Mouse (Mus musculus) midbrain, embryonic 11.5 days (tissue): ENCODE data around the gene Ccdc84. TPM values are rescaled to one million over a fixed set of nuclear protein-coding genes. Genes with fewer than 3 reads are reported as not detected.
"Not testable (repeated sequence)": the region's sequence is repeated elsewhere in the genome, so short reads cannot be mapped to it uniquely, and the experiment has no call there.

Source experiments
- ATAC-seq: fragments of 200-750 bp; cut with Nextera tagmentation; 2 replicates; pipeline ENCODE4 v1.8.0; 2017; ENCODE audit warnings: moderate TSS enrichment, moderate library complexity; ENCODE audit not compliant: low FRiP score
- DNase-seq: peaks from one replicate; pipeline ENCODE4 v3.0.0; 2015; ENCODE audit warnings: low spot score; ENCODE audit errors: missing footprints
- H3K27ac ChIP-seq: fragments of 300-500 bp; sonication (generic); 2 replicates; pipeline ENCODE4 v1.5.1; 2014; ENCODE audit warnings: low read depth, low read length
- H3K27me3 ChIP-seq: fragments of 300-500 bp; sonication (generic); 2 replicates; pipeline ENCODE4 v1.6.1; 2014; ENCODE audit warnings: mild to moderate bottlenecking, low read length, moderate library complexity, mixed read lengths; ENCODE audit not compliant: control insufficient read depth, insufficient read depth
- H3K36me3 ChIP-seq: fragments of 300-500 bp; sonication (generic); 2 replicates; pipeline ENCODE4 v1.6.1; 2014; ENCODE audit warnings: mild to moderate bottlenecking, low read length, moderate library complexity, mixed read lengths; ENCODE audit not compliant: control insufficient read depth, insufficient read depth
- H3K4me1 ChIP-seq: fragments of 300-500 bp; sonication (generic); 2 replicates; pipeline ENCODE4 v1.6.1; 2014; ENCODE audit warnings: low read length; ENCODE audit not compliant: control insufficient read depth, insufficient read depth
- H3K4me2 ChIP-seq: fragments of 300-500 bp; sonication (generic); 2 replicates; pipeline ENCODE4 v1.6.1; 2014; ENCODE audit warnings: mild to moderate bottlenecking, moderate library complexity
- H3K4me3 ChIP-seq: fragments of 300-500 bp; sonication (generic); 2 replicates; pipeline ENCODE4 v1.5.1; 2014; ENCODE audit warnings: low read depth, low read length
- H3K9ac ChIP-seq: fragments of 300-500 bp; sonication (generic); 2 replicates; pipeline ENCODE4 v1.6.1; 2014; ENCODE audit warnings: low read length
- H3K9me3 ChIP-seq: fragments of 300-500 bp; sonication (generic); 2 replicates; pipeline ENCODE4 v1.6.1; 2016; ENCODE audit warnings: low read length; ENCODE audit not compliant: control insufficient read depth
- WGBS: fragments of 180-500 bp; shearing (Covaris S2); extraction: QIAGEN DNeasy Blood & Tissue Kit; methylation state at CpG from one replicate; pipeline ENCODE4 v1.1.7; 2014; 5-methylcytosine and 5-hydroxymethylcytosine counted together
- polyA plus RNA-seq: library from polyadenylated mRNA; unstranded; fragments of >200 nt; fragmentation: Nextera tagmentation; extraction: Ambion mirVana; gene quantifications from 2 replicates; pipeline ENCODE4 v1.2.1, GENCODE M21; 2014

The Ccdc84 gene
- polyA plus RNA-seq, 1 experiment from 2014 or later = 31.9 TPM

- no peak overlapping the region for H3K4me3 ChIP-seq
- H3K4me1 ChIP-seq = 0 out of 2 replicates have a peak, but pooled peaks cover 2% of the 10 kb centered on the region
- 91% methylated on average over 1 of the region's 1 CpGs for WGBS
- no peak overlapping the region for H3K9ac ChIP-seq
- DNase-seq = peak; percentile 78
- ATAC-seq = no peak
- H3K27me3 ChIP-seq = no peaks in the 10 kb centered on the region
- peaks cover 21% of the 10 kb centered on the region for H3K36me3 ChIP-seq
- H3K4me2 ChIP-seq = no peak overlapping the region
- no peak overlapping the region for H3K27ac ChIP-seq
- H3K9me3 ChIP-seq = no peaks in the 10 kb centered on the region
These were observed 6.7 kb downstream of the Ccdc84 start for GRCm38 (mm10) chr9:44411601-44412130.

GRCm38 (mm10) chr9:44410647-44411336 lies 7.6 kb downstream of the Ccdc84 start:
- Histone ChIP-seq H3K9me3 (no peaks in the 10 kb centered on the region), H3K27ac (no peak overlapping the region), H3K4me1 (peaks cover 5% of the 10 kb centered on the region; the same call in 1 of the 2 replicates), H3K27me3 (no peaks in the 10 kb centered on the region), H3K36me3 (peaks cover 21% of the 10 kb centered on the region), H3K4me2 (no peak overlapping the region), H3K4me3 (no peak overlapping the region), H3K9ac (no peak overlapping the region)
- WGBS = 91% methylated on average over 2 of the region's 2 CpGs
- ATAC-seq (no peak), DNase-seq (peak; percentile 85)

- not testable (repeated sequence) for H3K4me1 ChIP-seq, ATAC-seq, H3K9me3 ChIP-seq, H3K9ac ChIP-seq, H3K27me3 ChIP-seq, H3K27ac ChIP-seq
- H3K4me2 ChIP-seq = peak overlapping the region; percentile 52
- peaks cover 25% of the 10 kb centered on the region for H3K36me3 ChIP-seq
- peak; percentile 8 for DNase-seq
- 80% methylated on average over 9 of the region's 9 CpGs for WGBS
- H3K4me3 ChIP-seq = peak overlapping the region; percentile 83
These were observed 9.7 kb downstream of the Ccdc84 start for GRCm38 (mm10) chr9:44408693-44409092.

- no peak for ATAC-seq
- Histone ChIP-seq H3K4me2 (peak overlapping the region; percentile 52), H3K9ac (peak overlapping the region; percentile 88), H3K27ac (peak overlapping the region; percentile 80; the same call in 1 of the 2 replicates), H3K4me1 (peaks cover 7% of the 10 kb centered on the region), H3K36me3 (peaks cover 22% of the 10 kb centered on the region), H3K4me3 (peak overlapping the region; percentile 83), H3K9me3 (no peaks in the 10 kb centered on the region), H3K27me3 (no peaks in the 10 kb centered on the region)
- no peak for DNase-seq
- WGBS = 1% methylated on average over 24 of the region's 24 CpGs
These were observed 10.6 kb downstream of the Ccdc84 start for GRCm38 (mm10) chr9:44407752-44408097.

- H3K9ac ChIP-seq = peak within 1 kb of the TSS; percentile 88
- DNase-seq (peak; percentile 99), ATAC-seq (peak; percentile 96)
- H3K4me3 ChIP-seq = peak within 1 kb of the TSS; percentile 83
- H3K4me2 ChIP-seq = peak within 1 kb of the TSS; percentile 52
- peaks cover 26% of the 10 kb centered on the region for H3K36me3 ChIP-seq
- no peaks in the 10 kb centered on the region for H3K9me3 ChIP-seq
- H3K27ac ChIP-seq = peak within 1 kb of the TSS; percentile 80
- H3K27me3 ChIP-seq = no peaks in the 10 kb centered on the region
- H3K4me1 ChIP-seq = peaks cover 7% of the 10 kb centered on the region
- WGBS = under 1% methylated on average over 51 of the region's 51 CpGs
These were observed 11.2 kb downstream of the Ccdc84 start, which contains the start of the genes Rps25 and Trappc4 for GRCm38 (mm10) chr9:44406906-44407751. Gene Rps25, plus strand, starts transcription at chr9:44407139. Gene Trappc4, minus strand, starts transcription at chr9:44407600.

GRCm38 (mm10) chr9:44405011-44405410 lies 13.4 kb downstream of the Ccdc84 start:
- Histone ChIP-seq H3K9me3 (no peaks in the 10 kb centered on the region), H3K36me3 (peaks cover 18% of the 10 kb centered on the region), H3K27ac (no peak overlapping the region), H3K4me1 (peaks cover 7% of the 10 kb centered on the region), H3K4me3 (no peak overlapping the region), H3K27me3 (no peaks in the 10 kb centered on the region), H3K9ac (no peak overlapping the region), H3K4me2 (no peak overlapping the region)
- DNase-seq = no peak
- WGBS = 86% methylated on average over 3 of the region's 3 CpGs
- no peak for ATAC-seq

GRCm38 (mm10) chr9:44401081-44401480 lies 17.3 kb downstream of the Ccdc84 start:
- ATAC-seq = no peak
- Histone ChIP-seq H3K27ac (no peak overlapping the region), H3K27me3 (no peaks in the 10 kb centered on the region), H3K9ac (no peak overlapping the region), H3K36me3 (peaks cover 11% of the 10 kb centered on the region), H3K4me2 (no peak overlapping the region), H3K9me3 (no peaks in the 10 kb centered on the region), H3K4me3 (no peak overlapping the region), H3K4me1 (peaks cover 11% of the 10 kb centered on the region)
- WGBS = 89% methylated on average over 4 of the region's 4 CpGs
- DNase-seq = no peak

GRCm38 (mm10) chr9:44399795-44400114 lies 18.6 kb downstream of the Ccdc84 start:
- no peak overlapping the region for H3K4me3 ChIP-seq
- DNase-seq = no peak
- no peaks in the 10 kb centered on the region for H3K9me3 ChIP-seq
- no peak overlapping the region for H3K4me2 ChIP-seq
- peaks cover 7% of the 10 kb centered on the region; the same call in 1 of the 2 replicates for H3K4me1 ChIP-seq
- no peak for ATAC-seq
- 92% methylated on average over 6 of the region's 6 CpGs for WGBS
- H3K27ac ChIP-seq = no peak overlapping the region
- peaks cover 7% of the 10 kb centered on the region for H3K36me3 ChIP-seq
- H3K27me3 ChIP-seq = no peaks in the 10 kb centered on the region
- H3K9ac ChIP-seq = no peak overlapping the region
